Mouse (Mus musculus) cerebellum, adult 11-12 months (tissue): ENCODE data around the gene Cant1.
A peak's percentile ranks its signal among the peaks of the same experiment; 100 is the strongest.

Source experiments
- DNase-seq: peaks from one replicate; pipeline ENCODE4 v3.0.0; 2022

The Cant1 gene

DNA sequence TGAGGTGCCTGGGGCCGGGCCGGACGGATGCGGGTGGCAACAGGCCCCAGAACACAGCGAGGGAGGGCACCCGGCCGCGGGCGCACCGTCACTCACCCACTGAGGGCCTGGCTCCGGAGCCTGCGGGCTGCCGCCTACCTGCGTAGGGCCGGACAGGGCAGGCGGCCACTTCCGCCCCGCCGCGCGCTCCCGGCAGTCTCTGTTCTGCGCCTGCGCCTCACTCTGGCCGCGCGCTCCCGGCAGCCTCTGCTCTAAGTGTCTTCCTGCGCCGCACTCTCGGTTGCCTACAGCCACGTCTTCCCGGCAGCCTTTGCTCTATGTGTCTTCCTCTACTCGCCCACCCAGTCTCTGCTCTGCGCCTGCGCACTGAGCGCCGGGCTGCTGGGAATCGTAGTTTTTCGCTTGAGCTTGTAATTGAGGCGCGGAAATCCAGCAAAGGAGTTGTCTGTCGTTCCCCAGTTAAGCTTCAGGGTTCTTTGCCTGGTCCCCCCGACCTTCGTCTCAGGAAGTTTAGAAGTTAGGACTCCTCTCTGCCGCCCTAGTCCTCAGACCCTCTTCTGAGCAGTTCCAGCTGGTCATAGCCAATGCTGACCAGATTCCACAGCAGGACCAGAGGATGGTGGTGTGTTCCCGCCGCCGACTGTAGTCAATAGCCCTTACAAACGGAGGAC is at the start of gene Cant1:
Gene Cant1, minus strand, starts transcription at position 253 of the 671 bp plus-strand sequence.
- peak; percentile 99 for DNase-seq

DNA sequence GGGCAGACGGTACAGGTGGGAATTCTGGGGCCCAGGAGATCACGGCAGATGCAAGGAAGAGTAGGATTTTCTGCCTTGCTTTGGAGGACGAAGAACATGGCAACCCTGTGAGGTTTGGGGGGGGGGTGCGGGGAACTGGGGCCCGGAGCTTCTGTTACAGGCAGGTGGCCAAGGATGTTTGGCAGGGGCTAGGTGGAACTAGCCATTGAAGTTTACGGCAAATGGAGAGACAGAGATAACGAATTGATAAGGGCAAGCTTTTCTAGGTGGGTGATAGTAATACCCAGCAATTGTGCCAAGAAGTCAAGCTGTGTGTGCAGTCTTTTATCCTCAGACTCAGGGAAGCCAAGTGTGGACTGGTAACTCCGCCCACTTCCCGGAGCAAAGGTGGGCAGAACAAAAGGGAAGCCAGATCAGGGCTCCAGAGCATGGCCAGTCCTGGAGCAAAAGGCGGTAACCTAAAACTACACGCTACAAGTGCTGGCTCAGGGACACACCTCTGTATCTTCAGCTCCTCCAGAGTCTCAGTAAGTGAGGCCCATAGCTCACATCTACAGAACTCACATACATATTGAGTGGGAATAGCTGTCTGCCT is 48.7 kb upstream of the Cant1 start:
- no peak for DNase-seq

DNA sequence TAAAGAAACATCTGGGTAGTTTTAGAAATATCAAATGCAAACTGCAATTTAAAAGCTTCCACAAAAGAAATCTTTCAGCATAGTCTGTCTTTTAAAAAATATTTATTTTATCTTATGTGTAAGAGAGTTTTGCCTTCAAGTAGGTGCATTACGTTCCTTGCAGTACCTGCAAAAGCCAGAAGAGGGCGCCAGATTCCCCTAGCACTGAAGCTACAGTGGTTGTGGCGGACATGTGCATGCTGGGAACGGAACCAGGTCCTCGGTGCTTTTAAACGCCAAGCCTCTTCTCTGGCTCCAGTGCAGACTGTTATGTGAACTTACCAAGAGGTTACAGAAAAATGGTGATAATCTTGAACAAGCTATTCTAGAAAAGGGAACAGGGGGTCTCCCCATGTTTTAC is 41.4 kb upstream of the Cant1 start:
- no peak for DNase-seq

DNA sequence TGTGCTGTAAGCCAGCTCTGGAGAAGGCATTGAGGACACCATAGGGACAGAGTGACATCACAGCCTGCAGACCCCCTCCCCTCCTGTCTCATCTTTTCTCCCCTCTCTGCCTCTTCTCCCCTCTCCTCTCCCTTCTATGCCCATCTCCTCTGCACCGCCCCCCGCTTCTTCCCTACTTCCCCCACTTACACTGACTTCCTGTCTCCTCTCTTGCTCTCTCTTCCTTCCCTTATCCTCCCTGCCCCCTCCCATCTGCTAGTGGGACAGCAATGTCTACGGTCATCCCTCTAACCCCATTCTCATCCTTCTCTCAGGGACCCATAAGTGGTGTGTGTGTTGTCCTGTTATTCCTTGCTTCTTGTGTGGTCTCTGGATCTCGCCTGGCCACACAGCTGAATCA is 40.6 kb upstream of the Cant1 start:
- no peak for DNase-seq

DNA sequence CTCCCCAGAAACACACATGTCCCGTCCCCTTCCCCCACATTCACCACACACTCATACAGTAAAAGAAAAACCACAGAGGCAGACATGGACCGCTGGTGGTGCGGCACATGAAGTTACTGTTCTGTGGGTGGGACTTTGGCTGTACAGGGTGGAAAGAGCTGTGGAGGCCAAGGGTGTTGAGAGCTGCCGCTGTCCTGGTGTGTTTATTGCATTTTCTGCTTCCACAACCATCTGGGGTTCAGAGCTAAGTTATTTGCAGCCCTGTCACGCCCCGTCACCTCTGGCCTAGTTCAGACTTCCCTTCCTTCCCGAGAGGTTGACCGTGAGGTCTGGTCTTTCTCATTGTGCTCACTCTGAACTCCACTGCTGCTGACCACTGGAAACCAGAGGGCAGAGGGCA is 40.2 kb upstream of the Cant1 start:
- DNase-seq, result no peak

DNA sequence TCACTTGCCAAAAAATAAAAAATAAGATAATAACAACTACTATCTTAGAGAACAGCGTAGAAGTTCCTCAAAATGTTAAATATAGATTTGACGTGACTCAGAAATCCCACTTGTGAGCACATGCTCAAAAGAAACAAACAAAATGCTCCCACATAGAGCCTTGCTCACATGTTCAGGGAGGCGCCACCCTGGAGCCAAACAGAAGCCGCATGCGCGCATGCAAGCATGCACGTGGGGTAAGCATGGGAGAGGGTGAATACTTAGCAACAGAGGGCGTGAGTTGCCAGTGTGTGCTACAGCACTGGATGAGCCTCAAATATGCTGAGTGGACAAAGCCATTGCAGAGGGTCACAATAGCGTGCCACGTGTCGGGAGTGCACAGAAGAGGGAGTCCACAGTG is 38.1 kb upstream of the Cant1 start:
- no peak for DNase-seq

DNA sequence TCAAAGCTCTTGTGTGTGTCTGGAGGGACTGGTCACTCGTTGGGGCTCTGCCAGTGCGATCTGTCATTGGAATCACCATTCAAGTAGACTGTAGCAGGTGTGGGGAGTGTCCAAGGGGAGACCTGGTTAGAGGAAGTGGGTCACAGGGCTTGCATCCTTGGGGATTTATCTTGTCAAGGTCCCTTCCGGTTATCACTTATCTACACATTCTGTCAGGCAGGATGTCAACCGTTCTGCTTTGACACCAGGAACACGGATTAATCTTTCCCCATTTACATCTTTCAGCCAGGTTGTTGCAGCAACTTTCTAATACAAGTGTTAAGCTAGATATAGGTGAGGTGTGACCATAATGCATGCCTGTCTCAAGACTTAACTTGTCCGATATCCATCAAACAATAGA is 36.9 kb upstream of the Cant1 start:
- DNase-seq, result no peak

DNA sequence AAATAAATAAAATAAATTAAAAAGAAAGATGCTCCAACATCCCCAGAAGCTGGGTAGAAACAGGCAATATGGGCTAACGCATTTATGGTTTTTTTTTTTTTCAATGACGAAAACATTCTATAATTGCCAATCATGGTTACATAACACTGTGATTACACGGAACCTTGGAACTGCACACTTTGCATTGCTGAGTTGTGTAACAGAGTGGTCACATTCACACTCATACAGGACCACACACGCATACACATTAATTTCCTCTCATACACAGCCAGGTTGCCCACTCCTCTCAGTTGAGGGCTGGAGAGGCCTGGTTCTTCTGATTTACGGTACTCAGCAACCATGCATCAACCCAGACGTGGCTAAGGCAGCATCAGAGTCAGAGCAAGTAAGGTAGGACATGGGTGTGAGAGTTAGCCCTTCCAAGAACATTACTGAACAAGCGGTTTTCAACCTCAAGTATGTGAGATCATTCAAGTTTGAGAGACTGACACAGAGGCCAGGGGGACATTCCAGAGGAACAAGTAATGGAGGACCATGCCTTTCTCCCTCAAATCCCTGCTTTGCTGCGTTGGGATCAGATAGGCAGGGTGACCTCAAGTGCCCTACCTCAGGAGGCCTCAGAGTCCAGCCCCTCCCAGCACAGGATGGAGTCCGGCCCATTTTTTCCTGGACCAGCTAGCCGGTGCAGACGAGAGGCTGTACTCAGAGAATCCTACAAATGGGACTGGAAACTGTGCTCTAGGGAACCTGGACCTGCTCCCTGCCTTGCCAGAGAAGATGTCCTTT is 35.2 kb upstream of the Cant1 start:
- no peak for DNase-seq

DNA sequence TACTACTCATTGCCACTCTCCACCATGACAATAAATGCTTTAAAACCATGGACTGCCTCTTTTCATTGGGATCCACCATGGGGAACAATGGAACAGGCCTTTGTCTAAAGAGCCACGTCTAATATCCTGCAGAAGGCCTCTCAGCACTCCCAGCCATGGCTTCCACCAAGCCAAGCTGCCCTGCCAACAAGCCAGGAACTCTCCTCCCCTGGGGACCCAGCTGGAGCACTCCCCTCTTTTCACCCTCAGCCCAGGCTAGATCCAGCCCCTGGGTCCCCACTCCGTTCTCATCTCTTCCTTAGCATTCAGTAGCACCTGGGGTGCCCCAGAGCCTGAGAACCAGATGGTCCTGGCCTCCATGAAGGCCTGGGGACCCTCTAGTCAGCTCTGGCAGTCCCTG is 34.1 kb upstream of the Cant1 start:
- no peak for DNase-seq

DNA sequence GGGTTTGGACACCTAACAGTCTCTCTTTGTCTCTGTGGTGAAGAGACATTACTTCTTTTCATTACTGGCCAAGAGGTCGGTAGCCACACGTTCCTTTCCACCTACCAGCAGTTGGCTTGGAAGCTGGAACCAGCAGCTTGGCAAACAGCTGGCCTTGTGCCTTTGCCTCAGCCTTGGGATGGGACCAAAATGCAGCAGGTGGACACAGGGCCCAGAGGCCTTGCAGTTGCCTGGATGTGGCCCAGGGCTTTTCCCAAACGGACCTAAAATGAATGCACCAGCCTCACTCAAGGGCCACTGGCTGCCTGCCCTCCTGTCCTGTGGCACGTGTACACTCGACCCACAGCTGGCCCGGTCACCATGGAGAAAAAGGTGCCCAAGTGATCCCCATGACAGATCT is 32.3 kb upstream of the Cant1 start:
- DNase-seq, result no peak

DNA sequence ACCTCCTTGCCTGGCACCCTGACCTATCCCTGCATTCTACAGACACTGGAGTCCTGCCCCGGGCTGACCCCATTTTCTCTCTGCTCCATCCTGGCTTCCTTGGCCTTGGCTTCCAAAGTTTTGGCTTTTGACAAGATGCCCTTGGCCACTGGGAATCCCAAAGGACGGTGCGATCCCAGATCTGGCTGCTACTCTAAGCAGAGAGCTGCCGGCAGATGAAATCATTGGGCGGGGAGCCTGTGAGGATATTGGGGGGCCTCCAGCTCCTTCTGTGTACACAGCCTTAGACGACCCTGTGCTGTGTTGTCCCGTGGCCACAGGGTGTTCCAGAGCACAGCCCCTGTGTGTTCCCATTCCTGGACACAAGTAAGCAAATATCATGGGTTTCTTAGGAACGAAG is 29.5 kb upstream of the Cant1 start:
- DNase-seq, result no peak

DNA sequence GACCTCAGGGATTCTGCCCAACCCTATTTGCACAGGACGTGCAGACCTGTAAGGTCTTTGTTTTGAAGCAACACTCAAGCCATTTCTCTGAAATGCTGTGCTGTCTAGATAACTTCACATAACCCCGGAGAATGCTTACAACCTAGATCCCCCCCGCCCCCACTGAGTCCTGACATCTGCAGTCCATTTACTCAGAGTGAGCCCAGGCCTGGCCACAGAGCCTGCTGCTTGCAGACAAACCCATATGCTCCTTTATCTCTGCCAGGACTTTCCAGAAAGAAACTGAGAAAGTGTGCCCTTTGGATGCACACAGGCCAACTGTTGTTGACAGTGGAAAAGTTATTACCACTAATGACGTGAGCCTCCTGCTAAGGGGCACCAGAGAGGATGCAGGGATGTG is 28.5 kb upstream of the Cant1 start:
- DNase-seq, result no peak

DNA sequence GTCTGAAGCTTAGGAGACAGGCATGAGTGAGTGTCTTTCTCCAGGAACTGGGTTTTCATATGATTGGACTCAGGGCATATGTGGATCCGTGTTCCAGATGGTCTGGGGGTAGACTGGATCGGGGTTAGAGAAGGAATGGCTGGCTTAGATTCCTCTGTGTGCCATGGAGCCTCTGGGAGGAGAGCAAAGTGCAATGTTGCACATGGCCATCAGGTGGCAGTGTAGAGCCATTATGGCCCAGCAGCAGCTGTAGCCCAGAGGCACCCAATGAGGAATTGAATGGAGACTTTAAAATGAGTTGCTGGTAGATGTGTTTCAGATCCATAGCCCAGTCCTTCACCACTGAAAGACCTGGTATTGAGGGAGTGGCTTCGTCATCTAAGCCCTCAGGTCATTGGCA is 27.0 kb upstream of the Cant1 start:
- peak; percentile 52 for DNase-seq

DNA sequence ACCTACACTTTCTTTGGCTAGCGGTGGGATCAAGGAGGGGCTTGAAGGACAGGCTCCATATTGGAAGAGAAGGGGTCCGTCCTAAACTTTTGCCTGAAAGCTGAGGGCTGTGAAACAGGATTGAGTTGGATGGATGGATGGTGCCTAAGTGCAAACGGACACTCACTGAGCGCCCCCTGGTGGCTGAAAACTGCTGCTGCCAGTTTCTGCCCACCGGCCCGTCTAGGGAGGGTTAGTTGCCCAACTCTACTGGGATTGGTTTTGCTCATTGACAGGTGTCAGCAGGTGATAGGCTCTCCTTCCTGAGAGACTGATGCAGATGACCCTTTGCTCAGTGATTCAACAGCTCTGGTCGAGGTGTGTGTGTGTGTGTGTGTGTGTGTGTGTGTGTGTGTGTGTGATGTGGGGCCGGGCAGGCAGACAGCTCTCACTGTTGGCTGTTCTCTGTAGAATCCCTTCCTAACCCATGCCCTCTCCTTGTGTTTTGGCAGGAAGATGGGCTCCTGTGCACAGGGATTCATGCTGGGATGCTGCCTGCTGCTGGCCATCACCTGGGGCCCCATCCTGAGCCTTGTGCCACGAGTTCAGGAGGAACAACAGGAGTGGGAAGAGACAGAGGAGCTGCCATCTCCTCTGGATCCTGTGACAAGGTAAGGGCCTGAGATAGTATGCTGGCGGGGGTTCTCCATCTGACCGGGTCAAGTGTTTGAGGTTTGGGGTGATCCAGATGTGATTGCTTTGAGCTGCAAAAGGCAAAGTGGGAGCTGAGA is 24.5 kb upstream of the Cant1 start:
- no peak for DNase-seq

DNA sequence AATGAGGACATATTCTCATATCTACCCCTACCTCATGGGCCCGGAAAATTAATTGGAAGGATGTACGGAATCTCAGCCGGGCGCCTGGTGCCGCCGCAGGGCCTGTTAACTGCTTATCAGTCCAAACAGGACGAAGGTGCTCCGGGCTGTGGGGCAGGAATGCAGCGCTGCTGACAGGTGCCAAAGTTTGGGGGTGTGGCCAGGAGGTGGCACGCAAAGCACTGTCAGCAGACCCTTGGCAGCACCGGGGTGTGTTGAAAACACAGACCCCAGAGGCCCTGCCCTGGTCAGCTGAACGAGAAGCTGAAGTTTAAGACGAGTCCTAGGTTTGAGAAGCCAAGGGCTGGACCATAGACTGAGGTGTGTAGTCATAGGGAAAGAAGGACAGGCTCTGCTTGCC is 23.8 kb upstream of the Cant1 start:
- DNase-seq, result no peak

DNA sequence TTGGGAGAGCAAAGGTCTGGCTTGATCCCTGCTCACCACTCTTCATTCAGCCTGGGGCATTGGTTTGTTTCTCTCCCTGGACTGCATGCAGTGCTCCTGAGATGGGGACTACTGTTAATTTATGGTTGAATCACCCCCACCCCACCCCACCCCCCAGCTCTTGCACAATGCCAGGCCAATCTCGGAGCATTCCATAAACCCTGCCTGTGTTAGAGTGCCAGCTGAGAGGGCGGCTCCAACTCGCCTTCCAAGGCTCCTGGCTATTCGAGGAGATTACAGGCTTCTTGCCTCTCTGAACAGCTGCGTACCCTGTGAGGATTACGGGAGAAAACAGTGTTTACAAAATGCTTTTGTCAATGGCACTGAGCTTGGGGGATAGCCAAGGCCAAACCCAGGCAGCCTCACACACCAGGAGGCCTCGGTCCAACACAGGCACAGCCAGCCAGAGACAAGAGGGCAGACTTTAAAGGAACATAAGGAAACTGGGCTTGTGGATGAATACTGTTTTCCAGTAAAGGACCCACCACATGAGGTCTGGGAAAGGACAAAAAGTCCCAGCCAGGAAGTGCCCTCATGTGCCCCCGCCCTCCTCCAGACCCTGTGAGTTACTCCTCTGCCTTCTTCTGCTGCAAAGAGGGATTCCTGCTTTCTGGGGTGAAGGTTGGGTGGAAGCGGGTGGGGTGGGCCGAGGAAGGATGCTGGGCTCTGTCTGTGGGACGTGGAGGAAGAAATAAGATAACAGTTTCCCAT is 20.0 kb upstream of the Cant1 start:
- DNase-seq, result no peak

DNA sequence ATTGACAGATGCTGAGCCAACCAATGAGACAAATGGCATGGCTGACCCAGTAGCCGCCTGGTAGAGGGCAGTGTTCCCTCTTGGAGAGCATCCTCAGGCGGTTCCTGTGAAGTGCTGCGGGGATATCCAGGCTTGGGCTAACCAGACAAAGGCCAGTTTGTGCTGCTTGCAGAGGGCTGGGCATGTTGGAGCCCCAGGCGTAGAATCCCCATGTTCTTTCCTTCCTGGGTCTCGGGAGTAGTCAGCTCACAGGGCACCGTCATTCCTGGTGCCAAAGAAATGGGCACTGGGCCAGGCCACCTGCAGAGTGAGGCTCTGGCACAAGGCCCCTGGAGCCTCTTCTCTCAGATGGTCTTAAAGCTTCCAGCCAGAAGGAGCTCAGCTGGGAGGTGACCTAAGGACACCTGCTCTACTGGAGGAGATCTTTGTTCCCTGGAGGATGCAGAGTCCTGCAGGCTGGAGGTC is 17.6 kb upstream of the Cant1 start:
- DNase-seq, result peak; percentile 83

DNA sequence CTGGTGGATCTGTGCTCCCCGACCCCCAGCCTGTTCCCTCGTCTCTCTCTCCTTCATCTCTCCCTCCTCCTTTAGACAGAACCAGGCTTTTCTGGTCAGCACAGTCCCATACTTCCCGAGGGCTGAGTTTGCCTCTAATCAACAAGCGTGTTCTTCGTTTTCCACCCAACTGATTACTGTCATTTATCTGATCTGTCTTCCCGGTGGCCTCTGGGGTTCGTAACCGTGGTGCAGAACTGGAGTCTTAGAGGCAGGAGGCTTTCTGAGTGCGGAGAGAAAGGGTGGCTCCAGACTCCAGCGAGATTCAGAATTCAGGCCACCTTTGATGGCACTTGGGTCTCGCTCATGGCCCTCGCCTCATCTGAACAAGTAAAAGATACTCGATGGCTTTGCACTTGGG is 15.2 kb upstream of the Cant1 start:
- no peak for DNase-seq

DNA sequence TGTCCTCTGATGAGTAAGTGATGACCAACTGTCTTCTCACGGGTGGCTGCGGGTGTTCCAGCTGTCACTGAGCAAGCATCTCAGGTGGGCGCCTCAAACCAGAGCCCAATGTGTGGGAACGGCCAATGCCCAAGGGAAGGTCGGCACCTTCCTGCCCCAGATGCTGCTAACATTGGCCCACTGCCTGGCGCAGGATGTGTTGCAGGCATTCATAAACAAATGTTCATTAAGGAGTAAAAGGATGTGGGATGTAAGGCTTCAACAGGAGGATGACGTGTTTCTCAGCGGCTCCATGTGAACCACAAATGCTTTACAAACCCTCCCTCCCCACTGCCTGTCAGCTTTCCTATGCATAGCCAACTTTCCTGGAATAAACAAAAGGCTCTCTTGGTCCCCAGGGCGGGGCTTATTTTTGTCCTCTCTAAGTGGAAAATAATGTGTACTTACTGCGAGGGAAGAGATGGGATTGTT is 14.5 kb upstream of the Cant1 start:
- DNase-seq, result no peak

DNA sequence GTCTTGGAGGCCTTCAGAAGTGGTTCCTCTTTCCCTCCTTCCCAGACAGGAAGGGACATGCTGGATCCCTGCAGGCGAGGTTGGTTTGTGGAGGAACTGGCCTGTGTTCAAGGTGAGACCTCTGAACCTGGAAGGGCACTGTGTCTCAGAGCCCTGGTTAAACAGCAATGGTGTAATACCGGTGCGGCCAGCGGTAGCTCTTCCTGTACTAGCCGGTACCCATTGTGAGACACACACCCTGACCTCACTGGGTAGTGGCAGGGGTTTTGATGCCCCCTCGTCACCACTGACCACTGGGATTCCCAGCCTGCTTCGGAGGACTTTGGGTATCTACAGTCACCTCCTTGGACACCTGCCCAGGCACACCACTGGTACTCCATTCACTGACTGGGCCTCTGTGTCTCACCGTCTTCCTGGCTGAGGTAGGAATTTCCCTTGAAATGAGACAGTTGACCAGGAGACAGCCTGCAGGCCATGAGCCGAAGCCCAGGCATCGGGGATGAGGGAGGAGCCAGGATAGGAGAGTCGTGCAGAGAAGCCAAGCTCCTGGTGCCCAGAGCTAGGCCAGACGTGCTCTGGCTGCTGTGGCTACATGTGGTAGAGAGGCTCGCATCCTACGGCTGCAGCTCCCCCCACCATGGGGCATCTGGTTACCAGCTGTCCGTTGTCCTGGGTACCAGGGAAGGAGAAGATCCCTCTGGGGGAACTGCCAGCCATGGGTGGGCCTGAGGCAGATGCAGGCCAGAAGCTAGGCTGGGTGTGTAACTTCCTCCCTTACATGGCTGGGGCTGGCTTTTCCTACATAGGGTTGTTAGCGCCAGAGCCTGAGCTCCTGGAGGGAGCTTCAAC is 12.4 kb upstream of the Cant1 start:
- no peak for DNase-seq

DNA sequence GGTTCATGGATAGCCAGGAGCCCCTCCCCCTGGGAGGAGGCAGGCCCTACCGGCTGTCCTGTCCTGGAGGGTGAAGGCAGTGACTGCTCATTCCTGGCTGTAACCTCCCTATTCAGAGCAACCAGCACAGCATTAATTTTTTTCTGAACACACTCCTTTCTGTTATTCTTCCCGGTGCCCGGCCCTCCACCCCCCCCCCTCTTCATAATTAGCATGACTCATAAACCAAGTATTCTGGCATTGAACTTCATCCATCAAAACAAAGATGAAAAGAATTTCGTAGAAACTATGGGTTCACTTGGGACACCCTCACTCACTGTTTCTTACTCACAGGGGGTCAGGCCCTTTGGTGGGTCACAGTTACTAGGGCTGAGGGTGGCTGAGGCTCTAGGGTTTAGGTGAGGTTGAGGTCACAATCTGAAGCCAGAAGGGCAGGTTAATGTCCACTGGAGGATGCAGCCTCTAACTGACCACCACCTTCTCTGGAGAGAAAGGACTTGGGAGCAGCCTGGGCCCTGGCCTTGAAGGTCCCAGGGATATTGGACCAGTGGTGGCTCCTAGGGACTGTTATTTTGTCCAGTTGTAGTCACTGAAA is 11.5 kb upstream of the Cant1 start:
- no peak for DNase-seq
